19 mouse cellular contexts compared by ENCODE assay signal in genomic region chr2:25741671-25742070, GRCm38 (mm10). TPM values are rescaled to one million over a fixed set of nuclear protein-coding genes. Genes with fewer than 3 reads are reported as not detected.
"Had no signal": no experiment of that assay in that cellular context is flagged by ENCODE, and none has a peak within 500 bp of the region (broad histone marks: within the 10 kb centered on the region; RNA-seq: fewer than 3 reads in every experiment).

No protein-coding gene starts in this region.

- H3K36me3 ChIP-seq: kidney, embryonic 15.5 days; limb, embryonic 15.5 days; liver, embryonic 12.5 days; midbrain, embryonic 13.5 days had no signal

- H3K4me1 ChIP-seq: kidney, embryonic 15.5 days; limb, embryonic 15.5 days; liver, embryonic 12.5 days; megakaryocyte, embryonic 14.5 days; midbrain, embryonic 13.5 days had no signal

- ATAC-seq: liver, embryonic 12.5 days; midbrain, embryonic 13.5 days had no signal

- H3K4me3 ChIP-seq: kidney, embryonic 15.5 days; limb, embryonic 15.5 days; liver, embryonic 12.5 days; megakaryocyte, embryonic 14.5 days; midbrain, embryonic 13.5 days had no signal

- H3K9me3 ChIP-seq: kidney, embryonic 15.5 days; limb, embryonic 15.5 days had no signal

- H3K27me3 ChIP-seq: kidney, embryonic 15.5 days; limb, embryonic 15.5 days; liver, embryonic 12.5 days; midbrain, embryonic 13.5 days had no signal

- H3K9ac ChIP-seq: kidney, embryonic 15.5 days; limb, embryonic 15.5 days; liver, embryonic 12.5 days; lung, embryonic 14.5 days; midbrain, embryonic 13.5 days had no signal

- H3K4me2 ChIP-seq: kidney, embryonic 15.5 days; limb, embryonic 15.5 days; liver, embryonic 12.5 days; lung, embryonic 14.5 days; midbrain, embryonic 13.5 days had no signal

- DNase-seq: kidney, postnatal 14 days; layer of hippocampus, postnatal 36 days; lung, embryonic 14.5 days; lung, postnatal 10 days; lung, postnatal 4 days; thymus, adult 18-20 months; thymus, postnatal 14 days had no signal

- H3K27ac ChIP-seq: kidney, embryonic 15.5 days; limb, embryonic 15.5 days; liver, embryonic 12.5 days; midbrain, embryonic 13.5 days had no signal

RNA-seq across cellular contexts. Expression of gene Obp2b, which starts 4.9 kb away (rescaled TPM):
- total RNA-seq: left cerebral cortex, postnatal 25 days; midbrain, postnatal 0 days had no signal
- polyA plus RNA-seq: kidney, embryonic 15.5 days; limb, embryonic 11.5 days; limb, embryonic 15.5 days; liver, embryonic 12.5 days; liver, embryonic 16.5 days; lung, embryonic 14.5 days; midbrain, embryonic 13.5 days; midbrain, postnatal 0 days; neural tube, embryonic 14.5 days; stomach, embryonic 14.5 days had no signal

RNA-seq across cellular contexts. Expression of gene Lcn3, which starts 23.7 kb away (rescaled TPM):
- total RNA-seq: layer of hippocampus, postnatal 36 days; left cerebral cortex, adult 8-10 months; left cerebral cortex, postnatal 25 days; midbrain, postnatal 0 days had no signal
- polyA plus RNA-seq: kidney, embryonic 15.5 days; limb, embryonic 11.5 days; limb, embryonic 15.5 days; liver, embryonic 12.5 days; liver, embryonic 16.5 days; lung, embryonic 14.5 days; midbrain, embryonic 13.5 days; midbrain, postnatal 0 days; neural tube, embryonic 14.5 days; stomach, embryonic 14.5 days had no signal

RNA-seq across cellular contexts. Expression of gene Lcn11, which starts 35.1 kb away (rescaled TPM):
- total RNA-seq: layer of hippocampus, postnatal 36 days; left cerebral cortex, adult 8-10 months; left cerebral cortex, postnatal 25 days; midbrain, postnatal 0 days had no signal
- polyA plus RNA-seq: kidney, embryonic 15.5 days; limb, embryonic 11.5 days; limb, embryonic 15.5 days; liver, embryonic 12.5 days; liver, embryonic 16.5 days; lung, embryonic 14.5 days; midbrain, embryonic 13.5 days; midbrain, postnatal 0 days; neural tube, embryonic 14.5 days; stomach, embryonic 14.5 days had no signal

RNA-seq across cellular contexts. Expression of gene Gm13539, which starts 40.4 kb away (rescaled TPM):
- total RNA-seq: layer of hippocampus, postnatal 36 days; left cerebral cortex, adult 8-10 months; left cerebral cortex, postnatal 25 days; midbrain, postnatal 0 days had no signal
- polyA plus RNA-seq: kidney, embryonic 15.5 days; limb, embryonic 15.5 days; liver, embryonic 12.5 days; liver, embryonic 16.5 days; lung, embryonic 14.5 days; midbrain, embryonic 13.5 days; midbrain, postnatal 0 days; neural tube, embryonic 14.5 days; stomach, embryonic 14.5 days had no signal
